Mouse (Mus musculus) R1 (cell line): ENCODE results near the gene Tgfbr2.

Source experiments
- DNase-seq: peaks from one replicate; pipeline ENCODE4 v3.0.0-alpha.2; 2018; ENCODE audit warnings: low read depth, low spot score

Tgfbr2 gene

GRCm38 (mm10) chr9:116174481-116175461 is at the start of gene Tgfbr2:
Gene Tgfbr2, minus strand, starts transcription at chr9:116175360.
- peak; percentile 66 for DNase-seq

- peak; percentile 71 for DNase-seq
These were observed 48.2 kb upstream of the Tgfbr2 start for GRCm38 (mm10) chr9:116223368-116223767.

DNA sequence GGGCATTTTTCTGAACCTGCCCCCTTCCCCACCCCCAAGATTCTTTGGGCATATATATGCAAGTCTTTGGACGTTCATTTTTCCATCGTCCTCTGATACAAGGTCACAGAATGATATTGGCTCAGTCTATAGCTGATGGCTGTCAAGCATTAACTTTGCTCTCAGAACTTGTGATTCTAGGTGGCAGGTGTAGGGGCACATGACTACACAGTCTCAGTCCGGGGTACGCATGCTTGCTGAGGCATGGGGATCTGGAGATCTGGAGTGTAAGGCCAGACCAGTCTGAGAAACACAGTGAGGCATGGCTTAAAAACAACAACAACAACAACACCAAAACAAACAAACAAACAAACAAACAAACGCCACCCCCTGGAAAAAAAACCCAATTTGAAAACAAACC is 47.5 kb upstream of the Tgfbr2 start:
- no peak for DNase-seq

GRCm38 (mm10) chr9:116222000-116222399 is 46.8 kb upstream of the Tgfbr2 start:
- no peak for DNase-seq

DNA sequence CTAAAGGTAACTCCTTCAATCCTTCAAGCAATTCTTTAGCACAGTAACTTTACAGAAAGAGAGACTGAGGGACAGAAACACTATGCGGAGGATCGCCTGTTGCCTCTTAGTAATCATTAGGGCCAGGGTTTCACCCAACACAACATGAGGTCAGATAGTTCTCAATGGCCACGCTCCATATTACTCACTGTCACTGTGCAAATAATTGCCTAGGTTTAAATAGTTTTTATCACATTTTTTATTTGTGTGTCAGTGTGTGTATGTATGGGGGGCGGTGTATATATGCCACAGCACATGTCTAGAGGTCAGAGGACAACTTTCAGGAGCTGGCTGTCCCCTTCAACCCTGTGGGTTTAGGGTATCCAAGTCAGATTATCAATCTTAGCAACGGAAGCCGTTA is 46.4 kb upstream of the Tgfbr2 start:
- no peak for DNase-seq

- DNase-seq, result no peak
These were observed 45.5 kb upstream of the Tgfbr2 start for GRCm38 (mm10) chr9:116220616-116221015.

DNA sequence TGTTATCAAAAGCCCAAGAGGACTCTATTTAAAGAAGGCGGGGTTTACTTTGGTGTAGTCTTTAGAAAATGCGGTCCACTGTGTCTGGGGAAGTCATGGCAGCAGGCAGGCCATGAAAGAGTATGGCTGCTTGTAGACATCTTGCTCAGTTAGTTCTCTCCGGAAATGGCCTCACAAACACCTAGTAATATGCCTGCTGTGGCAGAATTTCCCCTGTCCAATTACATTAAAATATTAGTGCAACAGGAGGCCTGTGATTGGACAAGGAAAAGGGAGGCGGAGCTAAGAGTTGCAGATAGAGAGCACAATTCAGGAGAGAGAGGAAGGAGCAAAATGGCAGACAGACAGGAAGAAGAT is 45.0 kb upstream of the Tgfbr2 start:
- peak; percentile 80 for DNase-seq

DNA sequence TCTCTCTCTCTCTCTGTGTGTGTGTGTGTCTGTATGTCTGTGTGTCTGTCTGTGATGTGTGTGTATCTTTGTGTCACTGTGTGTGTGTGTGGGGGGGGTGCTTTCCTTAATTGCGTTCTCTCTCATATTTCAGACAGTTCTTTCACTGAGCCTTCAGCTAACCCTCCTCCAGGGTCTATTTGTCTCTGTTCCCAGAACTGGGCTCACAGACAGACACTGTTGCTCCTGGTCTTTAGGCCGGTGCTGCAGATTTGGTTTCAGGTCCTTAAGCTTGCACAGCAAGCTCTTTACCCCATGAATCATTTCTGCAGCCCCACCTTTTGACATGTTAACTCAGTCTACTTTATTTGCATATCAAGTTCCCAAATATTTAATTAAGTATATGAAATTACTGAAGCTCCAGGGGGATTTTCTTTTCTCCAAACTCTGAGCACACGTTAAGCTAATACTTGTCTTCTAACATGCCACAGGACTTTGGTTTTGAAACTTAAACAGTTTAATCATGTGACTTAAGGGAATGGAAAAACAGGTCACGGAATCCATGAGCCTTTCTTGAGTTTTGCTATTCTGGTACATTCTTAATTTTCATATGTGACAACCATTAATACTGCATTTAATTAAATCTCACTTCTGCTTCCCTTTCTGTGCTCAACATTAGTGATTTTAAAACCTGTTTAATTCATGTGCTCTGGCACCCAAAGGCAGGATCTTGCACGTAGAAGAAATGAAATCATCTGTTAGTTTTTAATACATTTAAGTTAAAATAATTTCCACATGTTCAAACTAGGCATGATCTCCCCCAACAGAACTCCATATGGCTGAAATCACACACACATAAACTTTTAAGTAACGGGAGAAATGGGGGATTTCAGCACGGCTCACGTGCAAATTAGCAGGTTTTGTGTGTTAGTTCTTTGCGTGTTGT is 44.3 kb upstream of the Tgfbr2 start:
- DNase-seq, result no peak

- peak; percentile 45 for DNase-seq
These were observed 43.6 kb upstream of the Tgfbr2 start for GRCm38 (mm10) chr9:116218780-116219179.

DNA sequence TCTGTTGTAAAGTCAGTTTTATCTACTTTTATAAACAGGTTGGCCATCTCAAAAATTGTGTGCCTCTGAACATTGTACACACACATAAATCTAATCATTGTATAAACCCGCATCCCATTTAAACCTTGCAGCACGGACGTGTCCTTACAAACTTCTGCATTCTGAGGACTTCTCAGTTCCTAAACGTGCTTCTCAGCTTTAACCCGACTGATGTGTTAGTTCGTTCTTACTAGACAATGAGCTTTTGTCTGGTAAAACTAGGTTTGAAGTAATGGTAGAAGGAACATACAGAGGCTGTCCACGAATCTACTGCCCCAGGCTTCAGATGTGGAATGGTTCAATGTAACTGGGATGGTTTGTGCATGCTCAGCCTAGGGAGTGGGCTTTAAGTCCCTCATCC is 41.9 kb upstream of the Tgfbr2 start:
- no peak for DNase-seq

- no peak for DNase-seq
These were observed 41.5 kb upstream of the Tgfbr2 start for GRCm38 (mm10) chr9:116216677-116217076.

GRCm38 (mm10) chr9:116214296-116214695 is 39.1 kb upstream of the Tgfbr2 start:
- DNase-seq, result no peak

- peak; percentile 90 for DNase-seq
These were observed 37.9 kb upstream of the Tgfbr2 start for GRCm38 (mm10) chr9:116212915-116213619.

DNA sequence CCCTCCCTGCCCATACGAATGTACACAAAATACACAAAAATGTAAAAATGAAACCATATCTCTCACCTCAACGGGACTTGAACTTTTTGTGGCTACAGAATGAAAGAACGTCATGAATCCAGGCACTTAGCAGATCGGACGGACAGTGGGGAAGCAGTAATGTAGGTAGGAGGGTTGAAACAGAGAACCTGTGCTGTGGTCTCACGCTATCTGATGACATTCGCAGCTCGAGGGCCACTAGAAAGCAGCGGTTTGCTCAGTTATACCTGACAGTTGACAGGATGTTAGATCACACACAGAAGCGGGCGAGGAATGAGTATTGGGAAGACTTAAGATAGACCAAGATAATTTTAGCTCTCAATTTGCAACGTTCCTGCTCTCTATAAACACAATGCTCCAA is 36.9 kb upstream of the Tgfbr2 start:
- no peak for DNase-seq

- peak; percentile 80 for DNase-seq
These were observed 33.2 kb upstream of the Tgfbr2 start for GRCm38 (mm10) chr9:116208169-116208904.

DNA sequence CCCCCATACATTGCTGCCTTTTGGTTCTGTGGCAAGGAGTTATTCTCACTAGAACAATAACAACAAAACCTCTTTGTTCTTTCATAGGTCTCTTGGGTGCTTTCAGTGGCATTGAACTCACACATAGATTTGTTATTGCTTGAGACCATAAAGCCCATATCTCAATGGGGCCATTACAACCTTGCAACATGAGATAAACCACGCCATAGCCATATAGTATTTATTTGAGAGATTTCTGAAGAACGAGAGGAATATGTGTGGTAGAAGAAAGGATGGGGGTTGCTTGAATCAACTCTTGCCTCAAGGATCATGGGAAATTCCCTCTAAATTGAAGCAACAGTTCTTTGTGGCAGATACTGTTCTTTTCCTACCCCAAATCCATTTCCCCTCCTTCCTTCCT is 31.7 kb upstream of the Tgfbr2 start:
- DNase-seq, result no peak

GRCm38 (mm10) chr9:116203675-116204074 is 28.5 kb upstream of the Tgfbr2 start:
- no peak for DNase-seq

DNA sequence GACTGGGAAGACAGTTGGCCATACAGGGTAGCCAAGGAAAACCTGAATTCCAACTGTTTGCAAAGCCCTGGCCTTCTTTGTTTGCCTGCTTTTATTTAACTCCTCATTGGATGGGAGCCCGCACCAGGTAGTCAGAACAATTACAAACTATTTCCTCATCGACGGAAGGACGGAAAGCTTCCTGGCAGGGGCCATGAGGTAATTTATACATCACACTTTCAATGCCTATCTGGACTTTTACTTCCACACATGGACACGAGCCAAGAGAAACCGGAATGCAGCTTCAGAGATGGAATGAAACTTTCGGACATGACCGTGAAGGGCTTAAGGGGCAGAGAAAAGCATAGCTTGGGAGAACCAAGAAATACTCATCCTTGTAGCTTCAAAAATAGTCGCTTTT is 24.0 kb upstream of the Tgfbr2 start:
- peak; percentile 25 for DNase-seq

- DNase-seq, result no peak
These were observed 23.3 kb upstream of the Tgfbr2 start for GRCm38 (mm10) chr9:116198488-116198887.

GRCm38 (mm10) chr9:116197491-116198170 is 22.5 kb upstream of the Tgfbr2 start:
- no peak for DNase-seq
